Comparison of ENCODE assay signal across 15 mouse cellular contexts in genomic region chr3:99239301-99240045, GRCm38 (mm10). TPM values are rescaled to one million over a fixed set of nuclear protein-coding genes. Genes with fewer than 3 reads are reported as not detected.
DNase-seq lines count a peak whose midpoint lies in the region; ATAC-seq and TF ChIP-seq lines count a peak whose summit lies in the region.
"Had no signal": no experiment of that assay in that cellular context is flagged by ENCODE, and none has a peak within 500 bp of the region (broad histone marks: within the 10 kb centered on the region; RNA-seq: fewer than 3 reads in every experiment).

No protein-coding gene starts in this region.

- peak; percentile 38 for DNase-seq in forebrain, embryonic 10.5 days (ENCODE audit: extremely low spot score, low spot score)
- DNase-seq in forebrain, embryonic 14.5 days (ENCODE audit: low spot score) = no peak
- DNase-seq in midbrain, embryonic 10.5 days (ENCODE audit: low spot score) = peak; percentile 38
- no peak for DNase-seq in embryonic facial prominence, embryonic 14.5 days (ENCODE audit: low spot score)
- peak; percentile 20 for DNase-seq in neural tube, embryonic 11.5 days (ENCODE audit: low spot score)
- DNase-seq in stomach, postnatal 0 days (ENCODE audit: low spot score) = no peak
- no peak for DNase-seq in gastrocnemius, postnatal 36 days
- DNase-seq: lung, postnatal 14 days; thymus, adult 2 months had no signal

- H3K27me3 ChIP-seq in forebrain, embryonic 10.5 days (ENCODE audit: poor library complexity, severe bottlenecking) = peaks cover 100% of the 10 kb centered on the region
- H3K27me3 ChIP-seq in forebrain, embryonic 14.5 days (replicated peaks; ENCODE audit: control insufficient read depth, insufficient read depth, low read length) = peaks cover 91% of the 10 kb centered on the region
- H3K27me3 ChIP-seq in midbrain, embryonic 10.5 days (ENCODE audit: low read depth, poor library complexity, severe bottlenecking) = peaks cover 100% of the 10 kb centered on the region
- peaks cover 70% of the 10 kb centered on the region for H3K27me3 ChIP-seq in midbrain, embryonic 16.5 days (ENCODE audit: control insufficient read depth, insufficient read depth, low read depth, low read length)
- H3K27me3 ChIP-seq in embryonic facial prominence, embryonic 14.5 days (replicated peaks; ENCODE audit: control insufficient read depth, insufficient read depth, low read length) = peaks cover 93% of the 10 kb centered on the region
- peaks cover 100% of the 10 kb centered on the region for H3K27me3 ChIP-seq in neural tube, embryonic 11.5 days (ENCODE audit: control insufficient read depth, insufficient read depth, low read length)
- H3K27me3 ChIP-seq in stomach, postnatal 0 days (ENCODE audit: control insufficient read depth, insufficient read depth, low read length) = peaks cover 28% of the 10 kb centered on the region

- TF ChIP-seq EP300 in stomach, postnatal 0 days (optimal IDR thresholded peaks at IDR 0.05) = no peak

- under 1% methylated on average over 20 of the region's 20 CpGs for WGBS in forebrain, embryonic 10.5 days
- WGBS in forebrain, embryonic 14.5 days = 2% methylated on average over 20 of the region's 20 CpGs
- WGBS in midbrain, embryonic 10.5 days = under 1% methylated on average over 20 of the region's 20 CpGs
- WGBS in midbrain, embryonic 16.5 days = 2% methylated on average over 20 of the region's 20 CpGs
- 15% methylated on average over 20 of the region's 20 CpGs for WGBS in embryonic facial prominence, embryonic 14.5 days
- 1% methylated on average over 20 of the region's 20 CpGs for WGBS in neural tube, embryonic 11.5 days
- 4% methylated on average over 20 of the region's 20 CpGs for WGBS in stomach, postnatal 0 days

- H3K4me2 ChIP-seq in forebrain, embryonic 14.5 days (ENCODE audit: low read length) = no peak overlapping the region
- H3K4me2 ChIP-seq in midbrain, embryonic 16.5 days (ENCODE audit: low read length) = no peak overlapping the region
- peak overlapping the region; percentile 49 for H3K4me2 ChIP-seq in embryonic facial prominence, embryonic 14.5 days (ENCODE audit: low read depth, low read length)
- no peak overlapping the region for H3K4me2 ChIP-seq in neural tube, embryonic 11.5 days (ENCODE audit: low read depth)
- H3K4me2 ChIP-seq in stomach, postnatal 0 days (replicated peaks; ENCODE audit: low read depth) = no peak overlapping the region
- H3K4me2 ChIP-seq: forebrain, embryonic 12.5 days; hindbrain, embryonic 12.5 days; intestine, embryonic 15.5 days had no signal

- H3K9ac ChIP-seq in forebrain, embryonic 14.5 days (ENCODE audit: low read length) = no peak overlapping the region
- no peak overlapping the region for H3K9ac ChIP-seq in midbrain, embryonic 16.5 days (ENCODE audit: low read depth, low read length)
- no peak overlapping the region for H3K9ac ChIP-seq in embryonic facial prominence, embryonic 14.5 days (ENCODE audit: low read depth, low read length)
- H3K9ac ChIP-seq in neural tube, embryonic 11.5 days (ENCODE audit: low read length) = no peak overlapping the region
- no peak overlapping the region for H3K9ac ChIP-seq in stomach, postnatal 0 days (ENCODE audit: low read length)
- H3K9ac ChIP-seq: forebrain, embryonic 12.5 days; hindbrain, embryonic 12.5 days; intestine, embryonic 15.5 days had no signal

- no peak overlapping the region for H3K27ac ChIP-seq in forebrain, embryonic 10.5 days
- no peak overlapping the region for H3K27ac ChIP-seq in forebrain, embryonic 14.5 days (ENCODE audit: low read depth, low read length)
- H3K27ac ChIP-seq in midbrain, embryonic 10.5 days (replicated peaks) = no peak overlapping the region
- no peak overlapping the region for H3K27ac ChIP-seq in midbrain, embryonic 16.5 days (ENCODE audit: low read length)
- peak overlapping the region; percentile 56; the same call in 1 of the 2 replicates for H3K27ac ChIP-seq in embryonic facial prominence, embryonic 14.5 days (replicated peaks; ENCODE audit: low read depth, low read length)
- H3K27ac ChIP-seq in neural tube, embryonic 11.5 days (ENCODE audit: low read depth, low read length) = no peak overlapping the region
- H3K27ac ChIP-seq in stomach, postnatal 0 days (replicated peaks) = no peak overlapping the region
- H3K27ac ChIP-seq: forebrain, embryonic 12.5 days; hindbrain, embryonic 12.5 days; intestine, embryonic 15.5 days had no signal

- H3K36me3 ChIP-seq in forebrain, embryonic 10.5 days (replicated peaks) = no peaks in the 10 kb centered on the region
- H3K36me3 ChIP-seq in forebrain, embryonic 14.5 days (ENCODE audit: control insufficient read depth, insufficient read depth, low read length) = no peaks in the 10 kb centered on the region
- H3K36me3 ChIP-seq in midbrain, embryonic 10.5 days = no peaks in the 10 kb centered on the region
- H3K36me3 ChIP-seq in midbrain, embryonic 16.5 days (ENCODE audit: control insufficient read depth, insufficient read depth, low read length) = no peaks in the 10 kb centered on the region
- no peaks in the 10 kb centered on the region for H3K36me3 ChIP-seq in embryonic facial prominence, embryonic 14.5 days (ENCODE audit: control insufficient read depth, insufficient read depth, low read length)
- no peaks in the 10 kb centered on the region for H3K36me3 ChIP-seq in neural tube, embryonic 11.5 days (ENCODE audit: control insufficient read depth, insufficient read depth, low read length)
- H3K36me3 ChIP-seq in stomach, postnatal 0 days (ENCODE audit: control insufficient read depth, insufficient read depth, low read length) = no peaks in the 10 kb centered on the region
- H3K36me3 ChIP-seq: forebrain, embryonic 12.5 days; hindbrain, embryonic 12.5 days; intestine, embryonic 15.5 days had no signal

- intact Hi-C loops in gastrocnemius, postnatal 36 days (cut with DNase I) = loop anchor here (5.0 to 10.0 kb wide), 3 partner anchors 255 to 633 kb away; no protein-coding TSS in a partner anchor

- H3K4me3 ChIP-seq in forebrain, embryonic 10.5 days = no peak overlapping the region
- no peak overlapping the region for H3K4me3 ChIP-seq in forebrain, embryonic 14.5 days (ENCODE audit: low read depth, low read length)
- H3K4me3 ChIP-seq in midbrain, embryonic 10.5 days = no peak overlapping the region
- H3K4me3 ChIP-seq in midbrain, embryonic 16.5 days (ENCODE audit: low read depth, low read length) = no peak overlapping the region
- H3K4me3 ChIP-seq in embryonic facial prominence, embryonic 14.5 days (ENCODE audit: low read depth, low read length) = peak overlapping the region; percentile 39
- H3K4me3 ChIP-seq in neural tube, embryonic 11.5 days (ENCODE audit: low read depth, low read length) = no peak overlapping the region
- no peak overlapping the region for H3K4me3 ChIP-seq in stomach, postnatal 0 days (ENCODE audit: low read depth, low read length)
- H3K4me3 ChIP-seq: forebrain, embryonic 12.5 days; hindbrain, embryonic 12.5 days; intestine, embryonic 15.5 days had no signal

- H3K9me3 ChIP-seq in forebrain, embryonic 10.5 days = no peaks in the 10 kb centered on the region
- no peaks in the 10 kb centered on the region for H3K9me3 ChIP-seq in forebrain, embryonic 14.5 days (replicated peaks; ENCODE audit: control insufficient read depth, low read length)
- H3K9me3 ChIP-seq in midbrain, embryonic 10.5 days (replicated peaks) = no peaks in the 10 kb centered on the region
- no peaks in the 10 kb centered on the region for H3K9me3 ChIP-seq in midbrain, embryonic 16.5 days (replicated peaks; ENCODE audit: control insufficient read depth, low read length, poor library complexity, severe bottlenecking)
- no peaks in the 10 kb centered on the region for H3K9me3 ChIP-seq in embryonic facial prominence, embryonic 14.5 days (ENCODE audit: control insufficient read depth, low read length)
- H3K9me3 ChIP-seq in neural tube, embryonic 11.5 days (ENCODE audit: control insufficient read depth, low read length) = no peaks in the 10 kb centered on the region
- H3K9me3 ChIP-seq in stomach, postnatal 0 days (ENCODE audit: control insufficient read depth, low read length) = no peaks in the 10 kb centered on the region
- H3K9me3 ChIP-seq: forebrain, embryonic 12.5 days; hindbrain, embryonic 12.5 days; intestine, embryonic 15.5 days had no signal

- peaks cover 25% of the 10 kb centered on the region for H3K4me1 ChIP-seq in forebrain, embryonic 10.5 days
- H3K4me1 ChIP-seq in forebrain, embryonic 14.5 days (ENCODE audit: control insufficient read depth, insufficient read depth, low read length) = no peaks in the 10 kb centered on the region
- peaks cover 24% of the 10 kb centered on the region for H3K4me1 ChIP-seq in midbrain, embryonic 10.5 days
- no peaks in the 10 kb centered on the region for H3K4me1 ChIP-seq in midbrain, embryonic 16.5 days (ENCODE audit: control insufficient read depth, insufficient read depth, low read length)
- H3K4me1 ChIP-seq in embryonic facial prominence, embryonic 14.5 days (ENCODE audit: control insufficient read depth, insufficient read depth, low read length) = peaks cover 6% of the 10 kb centered on the region; the same call in 1 of the 2 replicates
- H3K4me1 ChIP-seq in neural tube, embryonic 11.5 days (ENCODE audit: control insufficient read depth, insufficient read depth, low read length) = no peaks in the 10 kb centered on the region
- no peaks in the 10 kb centered on the region for H3K4me1 ChIP-seq in stomach, postnatal 0 days (replicated peaks; ENCODE audit: control insufficient read depth, insufficient read depth)

- TF ChIP-seq CTCF in stomach, postnatal 0 days (IDR thresholded peaks at IDR 0.05; ENCODE audit: low read depth) = no peak

- no peak for ATAC-seq in forebrain, embryonic 14.5 days
- ATAC-seq in midbrain, embryonic 16.5 days = no peak
- no peak for ATAC-seq in embryonic facial prominence, embryonic 14.5 days (ENCODE audit: low read depth)
- no peak for ATAC-seq in neural tube, embryonic 11.5 days (ENCODE audit: insufficient read depth, low FRiP score, low TSS enrichment)
- ATAC-seq in stomach, postnatal 0 days (ENCODE audit: low FRiP score, low TSS enrichment) = no peak
- ATAC-seq: intestine, embryonic 15.5 days had no signal

RNA-seq across cellular contexts. Expression of gene Tbx15, which starts 0.7 kb away (rescaled TPM):
- polyA plus RNA-seq in forebrain, embryonic 10.5 days (2016; fragmentation: Nextera tagmentation; extraction: Ambion mirVana) = 1.4 and 2.8 TPM in 2 replicates
- 0.24 and 0.59 TPM in 2 replicates for polyA plus RNA-seq in forebrain, embryonic 14.5 days (2014; fragmentation: Nextera tagmentation; extraction: Ambion mirVana)
- polyA plus RNA-seq in midbrain, embryonic 10.5 days (2016; fragmentation: Nextera tagmentation; extraction: Ambion mirVana) = 1.2 TPM in 2 replicates
- polyA plus RNA-seq in midbrain, embryonic 16.5 days (2015; fragmentation: Nextera tagmentation; extraction: Ambion mirVana) = 0.45 and 0.68 TPM in 2 replicates
- polyA plus RNA-seq in embryonic facial prominence, embryonic 14.5 days (2014; fragmentation: Nextera tagmentation; extraction: Ambion mirVana) = 19.0 and 20.6 TPM in 2 replicates
- polyA plus RNA-seq in neural tube, embryonic 11.5 days (2014; fragmentation: Nextera tagmentation; extraction: Ambion mirVana) = 2.1 and 2.6 TPM in 2 replicates
- polyA plus RNA-seq in stomach, postnatal 0 days (2015; fragmentation: Nextera tagmentation; extraction: Ambion mirVana) = not detected in 2 replicates
- total RNA-seq in gastrocnemius, postnatal 36 days (2021) = 100 to 1,000 TPM; 117 to 119 TPM
- polyA plus RNA-seq: kidney, embryonic 14.5 days; large intestine, adult 2 months had no signal

Comparison
In these comparisons a context has a peak if more than half of its experiments do, and no peak if none do; other contexts are left out.
1. DNase-seq: peak in forebrain, embryonic 10.5 days (single experiment), midbrain, embryonic 10.5 days (single experiment) and neural tube, embryonic 11.5 days (single experiment); none in forebrain, embryonic 14.5 days (single experiment), embryonic facial prominence, embryonic 14.5 days (single experiment), stomach, postnatal 0 days (single experiment) and gastrocnemius, postnatal 36 days (0 of 2).